Mouse (Mus musculus): ENCODE data around the gene Gdf9.

GRCm38 (mm10) chr11:53430300-53430669, 538 bp upstream of the Gdf9 start:
- TF ChIP-seq CTCF (IDR thresholded peaks at IDR 0.05; ENCODE audit: control insufficient read depth, insufficient read depth, low read length) (no peak), POLR2A (IDR thresholded peaks at IDR 0.05; ENCODE audit: borderline replicate concordance, control insufficient read depth, low read depth, low read length) (no peak)
